Mouse (Mus musculus) erythroblast, adult 5-6 weeks (primary cell): ENCODE data around the gene Cdk6. TPM values are rescaled to one million over a fixed set of nuclear protein-coding genes. Genes with fewer than 3 reads are reported as not detected.
A peak's percentile ranks its signal among the peaks of the same experiment; 100 is the strongest.
"Not testable (repeated sequence)": the region's sequence is repeated elsewhere in the genome, so short reads cannot be mapped to it uniquely, and the experiment has no call there.

Experiments used
- ATAC-seq: replicated peaks from 2 replicates; pipeline ENCODE4 v1.8.0; 2016; ENCODE audit warnings: moderate number of reproducible peaks, mild to moderate bottlenecking, moderate TSS enrichment, inconsistent platforms; ENCODE audit not compliant: poor library complexity, low FRiP score, severe bottlenecking
- total RNA-seq, 2 experiments: library from RNA; stranded (forward) in 1 of 2; stranded (reverse) in 1 of 2; fragments of 150-400 nt in 1 of 2; fragments of 200-764, 138-1000 nt in 1 of 2; gene quantifications; 2 replicates each; pipeline versions ENCODE4 v1.2.3 to v1.2.4; 2015 to 2017; ENCODE audit warnings: low replicate concordance in 2 of 2

Gene Cdk6
- total RNA-seq, 2 experiments from 2014 or later = 21.3 to 40.5 TPM

GRCm38 (mm10) chr5:3343566-3344080 is 2.3 kb downstream of the Cdk6 start:
- ATAC-seq = peak; percentile 46

- ATAC-seq = peak; percentile 87
Observed at GRCm38 (mm10) chr5:3344081-3344631, 2.9 kb downstream of the Cdk6 start.

GRCm38 (mm10) chr5:3345540-3345939 is 4.3 kb downstream of the Cdk6 start:
- ATAC-seq = not testable (repeated sequence)

GRCm38 (mm10) chr5:3349393-3349792 is 8.1 kb downstream of the Cdk6 start:
- not testable (repeated sequence) for ATAC-seq

GRCm38 (mm10) chr5:3351836-3352235 is 10.6 kb downstream of the Cdk6 start:
- ATAC-seq = not testable (repeated sequence)

- no peak for ATAC-seq
Observed at GRCm38 (mm10) chr5:3352314-3352713, 11.0 kb downstream of the Cdk6 start.

GRCm38 (mm10) chr5:3352827-3353226 is 11.5 kb downstream of the Cdk6 start:
- ATAC-seq = no peak

GRCm38 (mm10) chr5:3354307-3354706 is 13.0 kb downstream of the Cdk6 start:
- peak; percentile 51 for ATAC-seq

- ATAC-seq = no peak
Observed at GRCm38 (mm10) chr5:3355032-3355536, 13.8 kb downstream of the Cdk6 start.

GRCm38 (mm10) chr5:3355560-3356260 is 14.4 kb downstream of the Cdk6 start:
- no peak for ATAC-seq

GRCm38 (mm10) chr5:3356261-3356778 is 15.0 kb downstream of the Cdk6 start:
- no peak for ATAC-seq

- no peak for ATAC-seq
Observed at GRCm38 (mm10) chr5:3357496-3357895, 16.2 kb downstream of the Cdk6 start.

GRCm38 (mm10) chr5:3358687-3359520 is 17.6 kb downstream of the Cdk6 start:
- ATAC-seq = peak; percentile 84

GRCm38 (mm10) chr5:3359914-3360313 is 18.6 kb downstream of the Cdk6 start:
- 0 out of 2 replicates have a peak, but pooled peaks have one; percentile 20 for ATAC-seq

- no peak for ATAC-seq
Observed at GRCm38 (mm10) chr5:3361252-3361651, 20.0 kb downstream of the Cdk6 start.

GRCm38 (mm10) chr5:3362111-3362510 is 20.8 kb downstream of the Cdk6 start:
- ATAC-seq = no peak

- ATAC-seq = no peak
Observed at GRCm38 (mm10) chr5:3363036-3363983, 22.0 kb downstream of the Cdk6 start.

- no peak for ATAC-seq
Observed at GRCm38 (mm10) chr5:3367045-3367444, 25.8 kb downstream of the Cdk6 start.

- ATAC-seq = no peak
Observed at GRCm38 (mm10) chr5:3369317-3369716, 28.0 kb downstream of the Cdk6 start.
